Mouse (Mus musculus): Measurements from ENCODE around the gene Kcna5. TPM values are rescaled to one million over a fixed set of nuclear protein-coding genes. Genes with fewer than 3 reads are reported as not detected.

Kcna5 gene
- 1 to 10 TPM; 6.3 to 6.8 TPM for total RNA-seq (2021)
- long read RNA-seq, experiment 1, partial matches to known transcripts = 0 of 3 reads
- long read RNA-seq, experiment 1, other reads (novel, unspliced or antisense) = 1 of 3 reads
- long read RNA-seq, experiment 2, transcript Kcna5-201 (1 exons, 2,862 nt) = major isoform, 9 of 9 reads
- long read RNA-seq, experiment 2, partial matches to known transcripts = 0 of 9 reads
- long read RNA-seq, experiment 2, other reads (novel, unspliced or antisense) = 0 of 9 reads

DNA sequence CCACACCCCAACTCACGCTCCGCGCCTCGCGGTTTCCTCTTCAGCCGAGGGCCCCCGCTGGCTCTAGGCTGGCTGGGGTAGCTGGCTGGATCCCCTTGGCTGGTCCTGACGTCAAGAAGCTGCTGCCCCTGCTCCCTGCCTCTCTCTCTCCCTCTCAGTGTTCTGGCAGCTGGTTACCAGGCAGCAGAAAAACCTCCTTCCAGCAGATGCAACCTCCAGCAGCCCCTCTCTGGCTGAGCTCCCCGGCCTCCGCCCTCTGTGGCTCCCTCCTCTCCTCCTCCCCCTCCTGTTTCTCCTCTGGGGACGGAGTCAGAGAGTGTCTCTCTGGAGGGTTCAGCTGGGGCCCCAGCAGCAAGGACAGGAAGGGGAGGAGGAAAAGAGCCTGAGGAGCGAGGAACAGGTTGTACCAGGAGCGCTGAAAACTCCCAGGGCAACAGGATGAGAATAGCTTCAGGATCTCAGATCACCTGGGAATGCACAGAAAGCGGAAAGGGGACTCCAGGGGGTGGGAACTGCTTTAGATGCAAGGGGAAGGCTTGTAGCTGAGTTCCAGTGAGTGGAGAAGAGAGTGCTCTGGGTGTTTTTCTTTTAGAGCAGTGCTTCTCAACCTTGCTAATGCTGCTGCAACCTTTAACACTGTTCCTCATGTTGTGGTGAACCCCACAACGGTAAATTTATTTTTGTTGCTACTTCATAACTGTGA, at the start of gene Kcna5:
Kcna5 (minus strand) TSS at position 205 of the 703 bp plus-strand sequence.
- DNase-seq (ENCODE audit: low spot score in 2 of 2) = no peak

- DNase-seq (ENCODE audit: low spot score in 2 of 2) = peak in 1 of 2 experiments; percentile 13
These were observed 47.9 kb upstream of the Kcna5 start for GRCm38 (mm10) chr6:126583075-126583474.

DNA sequence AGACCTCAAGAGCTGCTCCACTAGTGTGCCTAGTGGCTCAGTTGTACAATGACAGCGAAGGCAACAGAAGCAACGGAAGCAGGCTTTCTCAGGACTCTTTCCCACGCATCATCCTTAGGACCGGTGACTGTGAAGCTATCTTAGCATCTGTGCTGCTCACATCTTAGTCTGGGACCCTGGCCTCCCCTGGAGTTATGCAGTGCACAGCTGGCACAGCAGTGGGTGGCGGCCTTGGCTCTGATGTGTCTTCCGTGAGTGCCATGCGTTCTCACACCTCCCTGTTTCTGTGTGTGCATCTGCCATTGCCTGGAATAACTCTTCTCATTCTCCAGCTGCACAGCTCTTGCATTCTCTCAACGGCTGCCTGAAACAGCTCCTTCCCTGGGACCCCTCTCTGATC, 46.4 kb upstream of the Kcna5 start:
- no peak for DNase-seq (ENCODE audit: low spot score in 2 of 2)

- DNase-seq (ENCODE audit: low spot score in 2 of 2) = no peak
These were observed 45.4 kb upstream of the Kcna5 start for GRCm38 (mm10) chr6:126580571-126580970.

GRCm38 (mm10) chr6:126577415-126577814, 42.2 kb upstream of the Kcna5 start:
- DNase-seq (ENCODE audit: low spot score in 2 of 2) = no peak

GRCm38 (mm10) chr6:126576566-126576965, 41.4 kb upstream of the Kcna5 start:
- DNase-seq (ENCODE audit: low spot score in 2 of 2) = no peak

- no peak for DNase-seq (ENCODE audit: low spot score in 2 of 2)
These were observed 39.6 kb upstream of the Kcna5 start for GRCm38 (mm10) chr6:126574778-126575177.

GRCm38 (mm10) chr6:126573021-126573420, 37.8 kb upstream of the Kcna5 start:
- no peak for DNase-seq (ENCODE audit: low spot score in 2 of 2)

GRCm38 (mm10) chr6:126569809-126570208, 34.6 kb upstream of the Kcna5 start:
- DNase-seq (ENCODE audit: low spot score in 2 of 2) = no peak

- no peak for DNase-seq (ENCODE audit: low spot score in 2 of 2)
These were observed 33.0 kb upstream of the Kcna5 start for GRCm38 (mm10) chr6:126568046-126568830.

DNA sequence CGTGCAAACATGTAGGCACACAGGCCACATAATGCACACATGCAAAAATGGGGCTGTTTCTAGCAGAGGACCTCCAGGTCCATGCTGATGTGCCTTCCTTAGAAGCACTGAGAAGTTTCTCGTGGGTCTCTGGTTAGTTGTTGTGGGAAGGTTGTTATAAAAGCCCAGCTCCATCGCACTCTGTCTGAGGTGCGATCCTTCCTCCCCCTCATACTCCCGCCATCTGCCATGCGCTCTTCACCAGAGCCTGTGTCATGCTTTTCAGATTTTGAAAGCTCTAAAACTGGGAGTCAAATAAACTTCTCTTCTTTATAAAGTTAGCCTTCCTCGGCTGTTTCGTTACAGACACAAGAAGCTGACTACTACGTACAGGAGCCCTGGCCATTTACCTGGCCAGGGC, 32.1 kb upstream of the Kcna5 start:
- no peak for DNase-seq (ENCODE audit: low spot score in 2 of 2)

DNA sequence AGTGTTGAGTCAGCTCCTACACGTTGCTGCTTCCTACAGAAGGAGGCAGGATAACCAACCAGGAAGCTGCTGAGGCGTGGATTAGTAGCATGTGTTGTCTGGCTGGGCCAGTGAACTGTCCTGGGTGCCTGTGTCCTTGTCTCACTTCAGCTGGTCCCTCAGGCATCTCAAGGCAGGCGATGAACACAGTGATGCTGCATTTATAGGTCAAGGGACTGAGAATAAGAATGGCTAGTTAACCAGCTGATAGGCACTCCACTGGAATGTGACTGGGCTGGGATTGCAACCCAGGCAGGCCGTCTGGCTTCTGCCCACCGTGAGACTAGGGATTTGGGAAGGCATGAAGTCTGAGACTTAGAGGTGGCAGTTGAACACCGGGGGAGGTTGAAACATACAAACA, 29.2 kb upstream of the Kcna5 start:
- DNase-seq (ENCODE audit: low spot score in 2 of 2) = no peak

DNA sequence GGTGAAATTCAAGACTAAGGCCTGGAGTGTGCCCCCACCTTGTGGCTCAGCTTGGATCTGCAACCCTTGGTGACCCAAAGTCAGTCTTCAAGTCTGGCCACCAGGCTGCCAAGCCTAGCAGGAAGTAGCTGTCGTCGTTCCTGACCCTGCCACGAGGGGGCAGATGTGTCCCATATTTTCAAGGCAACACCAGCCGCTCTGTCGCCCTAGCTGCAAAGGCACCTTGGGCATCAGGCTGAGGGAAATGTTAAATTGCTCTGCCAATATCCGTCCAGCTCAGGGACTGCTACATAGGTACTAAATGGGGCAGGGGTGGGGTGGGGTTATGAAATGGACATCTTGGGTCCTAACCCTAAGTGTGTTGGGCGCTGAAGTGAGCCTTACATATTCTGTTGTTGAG, 28.7 kb upstream of the Kcna5 start:
- peak; percentile 59 to 71 for DNase-seq (ENCODE audit: low spot score in 2 of 2)

GRCm38 (mm10) chr6:126561702-126562101, 26.5 kb upstream of the Kcna5 start:
- no peak for DNase-seq (ENCODE audit: low spot score in 2 of 2)

GRCm38 (mm10) chr6:126560696-126561095, 25.5 kb upstream of the Kcna5 start:
- no peak for DNase-seq (ENCODE audit: low spot score in 2 of 2)

DNA sequence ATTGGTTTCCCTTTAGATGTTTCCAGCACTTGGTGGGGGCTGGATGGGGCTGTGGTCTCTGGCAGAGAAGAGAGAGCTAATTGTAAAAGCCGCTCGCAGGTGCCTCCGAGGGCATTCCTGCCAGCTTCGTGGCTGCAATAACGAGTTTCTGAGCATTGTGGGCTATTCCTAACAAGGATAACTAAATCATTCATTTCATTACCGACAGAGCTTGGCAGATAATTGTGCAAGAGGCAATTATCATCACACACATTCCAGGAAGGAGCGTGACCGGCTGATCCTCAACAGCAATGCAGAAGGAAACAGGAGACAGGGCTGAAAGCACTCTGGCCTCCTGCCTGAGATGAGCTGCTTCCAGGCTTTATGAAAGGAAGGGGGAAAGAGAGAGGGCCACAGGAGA, 24.8 kb upstream of the Kcna5 start:
- no peak for DNase-seq (ENCODE audit: low spot score in 2 of 2)

DNA sequence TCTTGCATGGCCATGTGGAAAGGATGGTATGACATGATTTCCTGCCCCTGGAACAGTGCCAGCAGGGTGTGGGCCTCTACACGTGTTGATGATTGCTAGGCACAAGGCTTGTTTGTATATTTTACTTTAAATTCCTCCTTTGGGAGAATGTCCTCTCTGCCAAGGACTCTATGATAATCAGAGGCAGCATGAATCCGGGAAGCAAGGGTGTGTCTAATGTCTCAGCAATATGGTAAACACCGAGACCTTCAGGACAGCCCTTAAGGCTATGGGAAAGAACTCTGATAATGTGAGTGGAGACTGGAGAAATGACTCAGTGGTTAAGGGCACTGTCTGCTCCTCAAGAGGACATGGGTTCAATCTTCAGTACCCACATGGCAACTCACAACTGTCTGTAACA, 23.1 kb upstream of the Kcna5 start:
- DNase-seq (ENCODE audit: low spot score in 2 of 2) = no peak

- DNase-seq (ENCODE audit: low spot score in 2 of 2) = no peak
These were observed 18.6 kb upstream of the Kcna5 start for GRCm38 (mm10) chr6:126553812-126554211.

GRCm38 (mm10) chr6:126551862-126552395, 16.7 kb upstream of the Kcna5 start:
- DNase-seq (ENCODE audit: low spot score in 2 of 2) = no peak

DNA sequence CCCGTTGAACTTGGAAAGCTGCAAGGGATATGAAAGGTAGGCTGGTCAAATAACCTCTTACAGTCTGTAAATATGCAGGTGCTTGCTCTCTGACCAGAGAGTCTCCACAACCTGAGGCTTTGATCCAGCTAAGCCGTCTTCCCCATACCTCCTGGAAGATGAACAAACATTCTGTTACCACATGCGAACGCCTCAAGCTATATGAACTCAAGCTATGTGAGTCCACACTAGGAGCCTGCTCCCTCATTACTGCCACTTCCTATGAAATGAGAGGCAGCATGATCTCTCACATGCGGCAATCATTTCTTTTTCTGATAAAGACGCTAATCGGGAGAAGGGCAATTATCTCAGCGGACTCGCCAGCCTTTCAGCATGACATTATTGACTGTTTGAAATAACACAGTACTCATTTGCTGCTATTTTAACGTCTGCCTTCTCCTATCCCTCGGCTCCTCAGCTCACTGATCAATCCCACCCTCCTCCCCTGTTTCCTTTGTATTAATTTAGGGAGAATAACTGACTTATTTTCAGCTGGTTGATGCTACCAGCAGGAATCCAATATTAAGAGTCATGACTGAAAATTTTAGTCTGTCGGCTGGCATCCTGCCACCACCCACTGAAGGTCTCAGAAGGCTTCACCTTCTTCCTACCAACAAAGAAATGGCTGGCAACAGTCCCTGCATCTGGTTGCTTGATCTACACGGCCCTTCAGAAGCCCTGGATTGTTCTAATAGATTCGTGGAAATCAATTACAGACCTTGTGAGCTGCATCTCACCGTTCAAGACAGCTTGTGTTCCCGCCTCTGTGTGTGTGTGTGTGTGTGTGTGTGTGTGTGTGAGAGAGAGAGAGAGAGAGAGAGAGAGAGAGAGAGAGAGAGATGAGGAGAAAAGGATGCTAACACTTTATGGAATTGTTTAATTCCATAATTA, 9.2 kb upstream of the Kcna5 start:
- DNase-seq (ENCODE audit: low spot score in 2 of 2) = no peak

- DNase-seq (ENCODE audit: low spot score in 2 of 2) = no peak
These were observed 7.5 kb upstream of the Kcna5 start for GRCm38 (mm10) chr6:126542724-126543123.

Measured in adrenal gland, postnatal 4 days (tissue).